Mouse (Mus musculus): ENCODE measurements around the gene Fam114a1.
A peak's percentile ranks its signal among the peaks of the same experiment; 100 is the strongest.

Gene Fam114a1

GRCm38 (mm10) chr5:65057596-65057995 lies 87.7 kb downstream of the Fam114a1 start:
- DNase-seq (ENCODE audit: low spot score in 2 of 2): no peak

- DNase-seq (ENCODE audit: low spot score in 2 of 2): no peak
Measured at GRCm38 (mm10) chr5:65059806-65060205, 89.9 kb downstream of the Fam114a1 start.

- no peak for DNase-seq (ENCODE audit: low spot score in 2 of 2)
Measured at GRCm38 (mm10) chr5:65062236-65062635, 92.4 kb downstream of the Fam114a1 start.

GRCm38 (mm10) chr5:65063266-65063665 lies 93.4 kb downstream of the Fam114a1 start:
- DNase-seq (ENCODE audit: low spot score in 2 of 2): no peak

GRCm38 (mm10) chr5:65068166-65068565 lies 98.3 kb downstream of the Fam114a1 start:
- DNase-seq (ENCODE audit: low spot score in 2 of 2): no peak

DNA sequence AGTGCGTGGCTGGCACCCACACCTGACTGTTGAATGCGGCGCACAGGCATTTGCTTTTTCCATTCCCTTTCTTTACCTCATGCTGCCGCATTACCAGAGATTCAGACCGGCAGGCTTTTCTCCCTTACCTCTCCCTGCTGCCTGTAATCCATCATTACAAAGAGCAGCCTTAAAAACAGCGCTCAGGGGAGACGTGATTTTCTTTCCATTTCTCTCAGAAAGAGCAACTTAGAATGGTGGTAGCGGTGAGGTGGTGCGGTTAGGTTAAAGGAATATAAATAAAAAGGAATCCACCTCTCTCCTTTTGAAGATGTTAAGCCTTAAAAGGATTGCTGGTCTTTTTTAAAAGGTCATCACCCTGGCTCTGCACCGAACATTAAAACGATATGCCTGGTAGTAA lies 100.0 kb downstream of the Fam114a1 start:
- DNase-seq (ENCODE audit: low spot score in 2 of 2): no peak

DNA sequence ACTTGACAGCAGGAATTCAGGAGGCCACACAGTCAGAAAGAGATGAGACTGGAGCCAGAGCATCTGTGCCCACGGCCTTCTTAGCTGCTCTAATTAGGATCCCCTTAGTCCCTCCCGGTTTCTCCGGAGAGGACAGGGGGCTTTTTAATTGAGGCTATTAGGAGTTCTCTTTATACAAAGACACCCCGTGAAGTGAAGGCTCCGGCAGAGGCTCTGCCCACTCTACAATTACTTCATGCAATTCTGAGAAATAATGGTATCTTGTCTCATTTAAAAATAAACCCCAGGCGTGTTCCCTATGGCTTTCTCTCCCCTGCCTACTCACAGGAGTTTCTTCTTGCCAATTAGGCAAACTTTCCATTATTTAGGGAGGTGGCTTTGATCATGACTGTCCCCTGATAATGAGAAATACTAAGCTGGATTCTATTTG lies 101.8 kb downstream of the Fam114a1 start:
- DNase-seq (ENCODE audit: low spot score in 2 of 2): no peak

DNA sequence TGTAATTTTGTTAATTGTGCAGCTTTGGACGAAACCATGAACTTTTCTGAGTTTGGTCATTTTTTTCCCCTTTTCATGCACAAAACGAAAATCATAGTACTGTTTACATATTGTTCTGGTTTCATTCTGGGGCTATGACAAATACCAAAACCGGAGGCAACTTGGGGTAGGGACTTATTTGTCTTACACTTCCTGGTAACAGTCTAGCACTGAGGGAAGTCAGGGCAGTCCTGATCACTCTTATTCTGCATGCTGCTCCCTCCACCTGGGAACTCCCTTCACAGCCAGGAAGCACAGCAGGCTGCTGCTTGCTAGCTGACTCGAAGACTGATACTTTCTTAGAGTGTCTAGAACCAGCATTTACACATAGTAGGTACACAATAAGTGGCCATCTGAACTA lies 103.4 kb downstream of the Fam114a1 start:
- DNase-seq (ENCODE audit: low spot score in 2 of 2): no peak

DNA sequence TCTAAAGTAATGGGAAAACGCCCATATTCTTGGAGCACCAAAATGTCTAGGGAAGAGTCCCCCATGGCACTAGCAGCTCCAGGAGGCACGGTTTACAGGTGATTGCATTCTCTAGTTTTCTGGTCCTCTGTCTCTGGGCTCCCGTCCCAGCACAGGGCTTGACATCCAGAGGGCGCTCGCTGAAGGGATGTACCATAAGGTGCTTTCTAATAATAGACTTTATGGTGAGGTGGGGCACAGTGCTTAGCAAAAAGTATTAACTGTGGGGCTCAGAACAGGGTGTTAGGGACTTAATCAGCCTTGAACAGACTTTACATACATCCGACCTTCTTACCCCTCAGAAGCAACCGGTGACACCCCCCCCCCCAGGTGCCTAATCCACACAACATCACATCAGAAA lies 104.8 kb downstream of the Fam114a1 start:
- peak in 1 of 2 experiments; percentile 13 for DNase-seq (ENCODE audit: low spot score in 2 of 2)

- no peak for DNase-seq (ENCODE audit: low spot score in 2 of 2)
Measured at GRCm38 (mm10) chr5:65076087-65076486, 106.2 kb downstream of the Fam114a1 start.

GRCm38 (mm10) chr5:65076748-65077147 lies 106.9 kb downstream of the Fam114a1 start:
- DNase-seq (ENCODE audit: low spot score in 2 of 2): no peak

DNA sequence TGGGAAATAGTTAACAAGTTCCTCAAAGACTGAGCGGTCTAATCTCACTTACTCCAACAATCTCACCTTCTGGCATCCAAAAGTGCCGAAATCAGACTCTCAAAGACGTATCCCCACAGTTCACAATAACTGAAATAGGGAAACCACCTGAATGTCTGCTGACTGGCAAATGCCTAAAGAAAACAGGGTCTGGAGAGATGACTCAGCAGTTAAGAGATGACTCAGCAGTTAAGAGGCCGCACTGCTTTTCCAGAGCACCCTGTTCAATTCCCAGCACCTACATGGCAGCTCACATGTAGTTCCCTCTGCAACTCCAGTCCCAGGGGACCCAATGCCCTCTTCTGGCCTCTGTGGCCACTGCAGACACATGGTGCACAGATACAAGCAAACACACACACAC lies 108.2 kb downstream of the Fam114a1 start:
- no peak for DNase-seq (ENCODE audit: low spot score in 2 of 2)

- no peak for DNase-seq (ENCODE audit: low spot score in 2 of 2)
Measured at GRCm38 (mm10) chr5:65079881-65080280, 110.0 kb downstream of the Fam114a1 start.

- no peak for DNase-seq (ENCODE audit: low spot score in 2 of 2)
Measured at GRCm38 (mm10) chr5:65081836-65082235, 112.0 kb downstream of the Fam114a1 start.

GRCm38 (mm10) chr5:65086522-65086921 lies 116.7 kb downstream of the Fam114a1 start:
- DNase-seq (ENCODE audit: low spot score in 2 of 2): peak; percentile 63 to 79

DNA sequence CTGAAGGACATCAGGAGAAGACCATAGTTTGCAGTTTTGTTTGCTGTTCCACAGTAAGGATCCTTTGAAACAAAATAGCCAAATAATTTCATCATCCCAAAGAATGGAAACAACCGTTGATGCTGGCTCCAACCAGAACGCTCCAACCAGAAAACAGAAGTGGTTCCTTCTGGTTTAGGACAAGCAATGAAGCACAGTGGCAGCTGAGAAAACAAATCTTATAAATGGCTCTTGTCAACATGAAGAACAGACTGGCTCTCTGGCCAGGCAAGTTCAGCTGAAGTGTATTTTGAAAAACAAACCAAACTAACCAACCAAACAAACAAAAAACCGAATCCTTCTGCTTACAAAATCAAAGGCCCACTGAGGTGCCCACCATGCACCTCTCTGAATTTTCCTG lies 119.8 kb downstream of the Fam114a1 start:
- DNase-seq (ENCODE audit: low spot score in 2 of 2): no peak

DNA sequence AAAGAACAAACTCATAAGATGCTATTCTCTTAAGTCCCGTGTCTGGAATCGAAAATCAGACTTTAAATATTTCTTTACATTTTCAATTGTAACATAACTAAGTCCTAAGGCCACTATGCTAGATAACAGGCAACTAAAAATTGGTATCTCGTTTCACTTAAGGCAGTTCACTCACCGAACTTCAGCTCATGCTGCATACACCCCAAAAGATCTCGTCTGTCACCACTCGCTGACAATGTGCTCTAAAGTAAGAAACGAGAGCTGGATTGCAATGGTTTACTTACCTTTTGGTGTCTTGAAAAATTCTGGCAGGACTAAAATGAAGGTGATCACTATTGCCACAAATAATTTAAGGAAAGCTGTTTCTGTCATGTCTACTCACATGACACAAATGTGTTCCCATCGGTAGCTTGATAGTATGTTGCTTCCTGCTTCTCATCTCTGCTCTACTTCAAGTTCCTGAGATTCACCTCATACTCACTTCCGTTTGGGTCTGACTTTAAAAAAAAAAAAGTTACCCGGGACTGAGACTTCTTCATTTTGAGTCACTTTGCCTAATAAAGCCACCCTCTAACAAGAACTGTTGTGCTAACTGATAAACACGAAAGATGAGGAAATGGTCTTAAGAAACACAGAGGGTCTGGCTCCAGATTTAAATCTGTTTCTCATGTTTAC lies 121.5 kb downstream of the Fam114a1 start:
- DNase-seq (ENCODE audit: low spot score in 2 of 2): no peak

Data from urinary bladder, postnatal 36 days (tissue).